Mouse (Mus musculus): ENCODE data around the gene Cd109. TPM values are rescaled to one million over a fixed set of nuclear protein-coding genes. Genes with fewer than 3 reads are reported as not detected.
A peak's percentile ranks its signal among the peaks of the same experiment; 100 is the strongest.

Cd109 gene
- total RNA-seq, 2 experiments from 2014 or later: 1.4 to 1.8 TPM

GRCm38 (mm10) chr9:78633976-78634375 lies 18.6 kb downstream of the Cd109 start:
- DNase-seq: no peak

GRCm38 (mm10) chr9:78641386-78641785 lies 26.0 kb downstream of the Cd109 start:
- intact Hi-C loops (cut with DNase I): loop anchor here (10.0 kb wide), 1 partner anchor 123 kb away; no protein-coding TSS in a partner anchor
- no peak for DNase-seq

More at GRCm38 (mm10) chr9:78633976-78634375, 18.6 kb downstream of the Cd109 start:
- intact Hi-C loops (cut with DNase I): no loop called here

- DNase-seq: peak; percentile 72
- intact Hi-C loops (cut with DNase I): loop anchor here (5.0 to 10.0 kb wide), 2 partner anchors 119 to 1076 kb away; no protein-coding TSS in a partner anchor
These were observed 30.8 kb downstream of the Cd109 start for GRCm38 (mm10) chr9:78646008-78646777.

GRCm38 (mm10) chr9:78648641-78649040 lies 33.3 kb downstream of the Cd109 start:
- intact Hi-C loops (cut with DNase I): loop anchor here (5.0 to 10.0 kb wide), 2 partner anchors 116 to 1074 kb away; no protein-coding TSS in a partner anchor

GRCm38 (mm10) chr9:78649398-78649797 lies 34.1 kb downstream of the Cd109 start:
- no peak for DNase-seq
- intact Hi-C loops (cut with DNase I): loop anchor here (5.0 to 10.0 kb wide), 2 partner anchors 115 to 1073 kb away; no protein-coding TSS in a partner anchor

More at GRCm38 (mm10) chr9:78648641-78649040, 33.3 kb downstream of the Cd109 start:
- peak; percentile 23 for DNase-seq

GRCm38 (mm10) chr9:78657564-78657963 lies 42.2 kb downstream of the Cd109 start:
- no peak for DNase-seq

GRCm38 (mm10) chr9:78671446-78671985 lies 56.2 kb downstream of the Cd109 start:
- no peak for DNase-seq
- intact Hi-C loops (cut with DNase I): no loop called here

More at GRCm38 (mm10) chr9:78657564-78657963, 42.2 kb downstream of the Cd109 start:
- intact Hi-C loops (cut with DNase I): no loop called here

GRCm38 (mm10) chr9:78700691-78701090 lies 85.3 kb downstream of the Cd109 start:
- intact Hi-C loops (cut with DNase I): no loop called here
- peak; percentile 74 for DNase-seq

- intact Hi-C loops (cut with DNase I): no loop called here
- DNase-seq: peak; percentile 8
These were observed 87.3 kb downstream of the Cd109 start for GRCm38 (mm10) chr9:78702509-78703239.

- intact Hi-C loops (cut with DNase I): no loop called here
- no peak for DNase-seq
These were observed 105.8 kb downstream of the Cd109 start for GRCm38 (mm10) chr9:78720888-78721798.

GRCm38 (mm10) chr9:78731931-78732330 lies 116.6 kb downstream of the Cd109 start:
- no peak for DNase-seq
- intact Hi-C loops (cut with DNase I): no loop called here

- intact Hi-C loops (cut with DNase I): no loop called here
- DNase-seq: no peak
These were observed 120.2 kb downstream of the Cd109 start for GRCm38 (mm10) chr9:78735519-78735918.

GRCm38 (mm10) chr9:78742012-78742411 lies 126.7 kb downstream of the Cd109 start:
- intact Hi-C loops (cut with DNase I): no loop called here
- DNase-seq: no peak

GRCm38 (mm10) chr9:78750246-78750645 lies 134.9 kb downstream of the Cd109 start:
- DNase-seq: peak; percentile 0
- intact Hi-C loops (cut with DNase I): no loop called here

Other genes with a start within 250 kb of the Cd109 start
- gene Dppa5a, start 247.4 kb upstream of the Cd109 start, total RNA-seq (2021): 1 to 10 TPM in 1 of 2 experiments, under 1 TPM in 1; 0.85 to 3.4 TPM
- gene Ooep, start 236.8 kb upstream of the Cd109 start, total RNA-seq (2021): 1 to 10 TPM; 1.3 to 2.1 TPM
- gene Ddx43, start 219.8 kb upstream of the Cd109 start, total RNA-seq (2021): under 1 TPM in 1 of 2 experiments, not detected in 1; 0.20 TPM
- under 1 TPM; 0.48 to 0.62 TPM for gene Cgas, start 172.3 kb upstream of the Cd109 start, total RNA-seq (2021)
- gene Mto1, start 167.3 kb upstream of the Cd109 start, total RNA-seq (2021): 10 to 100 TPM; 24.2 to 26.1 TPM
- under 1 TPM in 1 of 2 experiments, not detected in 1; 0.66 TPM for gene Gm17324, start 166.8 kb upstream of the Cd109 start, total RNA-seq (2021)
- 1,000 to 10,000 TPM; 5,205 to 5,346 TPM for gene Eef1a1, start 126.4 kb upstream of the Cd109 start, total RNA-seq (2021)
- 10 to 100 TPM; 11.8 to 13.3 TPM for gene Slc17a5, start 27.5 kb upstream of the Cd109 start, total RNA-seq (2021)

All from left cerebral cortex, postnatal 4 days (tissue).